8 mouse cellular contexts compared by ENCODE assay signal in genomic region chr4:148293319-148293718, GRCm38 (mm10). TPM values are rescaled to one million over a fixed set of nuclear protein-coding genes. Genes with fewer than 3 reads are reported as not detected.
DNase-seq lines count a peak whose midpoint lies in the region; ATAC-seq and TF ChIP-seq lines count a peak whose summit lies in the region.

No protein-coding gene starts in this region.

- TF ChIP-seq CTCF in stomach, postnatal 0 days (IDR thresholded peaks at IDR 0.05; ENCODE audit: low read depth) = no peak

- H3K9me3 ChIP-seq in forebrain, embryonic 14.5 days (replicated peaks; ENCODE audit: control insufficient read depth, low read length) = no peaks in the 10 kb centered on the region
- no peaks in the 10 kb centered on the region for H3K9me3 ChIP-seq in forebrain, embryonic 15.5 days
- no peaks in the 10 kb centered on the region for H3K9me3 ChIP-seq in stomach, postnatal 0 days (ENCODE audit: control insufficient read depth, low read length)

- peak; percentile 61 for DNase-seq in forebrain, embryonic 14.5 days (ENCODE audit: low spot score)
- peak; percentile 78 for DNase-seq in testis, postnatal 10 days (ENCODE audit: low spot score)
- no peak for DNase-seq in testis, postnatal 14 days (ENCODE audit: low spot score)
- peak; percentile 7 for DNase-seq in induced T-regulatory cell, adult 2 months (ENCODE audit: low read depth)
- peak; percentile 55 for DNase-seq in stomach, postnatal 0 days (ENCODE audit: low spot score)
- no peak for DNase-seq in right cerebral cortex, adult 2 months (ENCODE audit: low spot score in 2 of 2)
- no peak for DNase-seq in urinary bladder, postnatal 36 days (ENCODE audit: low spot score in 2 of 2)

- no peaks in the 10 kb centered on the region for H3K27me3 ChIP-seq in forebrain, embryonic 14.5 days (replicated peaks; ENCODE audit: control insufficient read depth, insufficient read depth, low read length)
- H3K27me3 ChIP-seq in forebrain, embryonic 15.5 days = no peaks in the 10 kb centered on the region
- H3K27me3 ChIP-seq in stomach, postnatal 0 days (ENCODE audit: control insufficient read depth, insufficient read depth, low read length) = 0 out of 2 replicates have a peak, but pooled peaks cover 2% of the 10 kb centered on the region

- no peak overlapping the region for H3K4me2 ChIP-seq in forebrain, embryonic 14.5 days (ENCODE audit: low read length)
- no peak overlapping the region for H3K4me2 ChIP-seq in forebrain, embryonic 15.5 days (replicated peaks)
- no peak overlapping the region for H3K4me2 ChIP-seq in stomach, postnatal 0 days (replicated peaks; ENCODE audit: low read depth)

- no peak overlapping the region for H3K9ac ChIP-seq in forebrain, embryonic 14.5 days (ENCODE audit: low read length)
- no peak overlapping the region for H3K9ac ChIP-seq in forebrain, embryonic 15.5 days (replicated peaks)
- no peak overlapping the region for H3K9ac ChIP-seq in stomach, postnatal 0 days (ENCODE audit: low read length)

- H3K36me3 ChIP-seq in forebrain, embryonic 14.5 days (ENCODE audit: control insufficient read depth, insufficient read depth, low read length) = no peaks in the 10 kb centered on the region
- no peaks in the 10 kb centered on the region for H3K36me3 ChIP-seq in forebrain, embryonic 15.5 days
- no peaks in the 10 kb centered on the region for H3K36me3 ChIP-seq in stomach, postnatal 0 days (ENCODE audit: control insufficient read depth, insufficient read depth, low read length)

- no peak for ATAC-seq in forebrain, embryonic 14.5 days
- ATAC-seq in forebrain, embryonic 15.5 days (replicated peaks) = no peak
- no peak for ATAC-seq in stomach, postnatal 0 days (ENCODE audit: low FRiP score, low TSS enrichment)

- no peak overlapping the region for H3K27ac ChIP-seq in forebrain, embryonic 14.5 days (ENCODE audit: low read depth, low read length)
- H3K27ac ChIP-seq in forebrain, embryonic 15.5 days (replicated peaks) = no peak overlapping the region
- H3K27ac ChIP-seq in stomach, postnatal 0 days (replicated peaks) = no peak overlapping the region

- WGBS in forebrain, embryonic 14.5 days = 21% methylated on average over 5 of the region's 5 CpGs
- WGBS in forebrain, embryonic 15.5 days = 23% methylated on average over 5 of the region's 5 CpGs
- WGBS in stomach, postnatal 0 days = 17% methylated on average over 5 of the region's 5 CpGs

- H3K4me3 ChIP-seq in forebrain, embryonic 14.5 days (ENCODE audit: low read depth, low read length) = no peak overlapping the region
- no peak overlapping the region for H3K4me3 ChIP-seq in forebrain, embryonic 15.5 days
- H3K4me3 ChIP-seq in stomach, postnatal 0 days (ENCODE audit: low read depth, low read length) = no peak overlapping the region

- H3K4me1 ChIP-seq in forebrain, embryonic 14.5 days (ENCODE audit: control insufficient read depth, insufficient read depth, low read length) = peaks cover 32% of the 10 kb centered on the region
- H3K4me1 ChIP-seq in forebrain, embryonic 15.5 days = peaks cover 47% of the 10 kb centered on the region
- no peaks in the 10 kb centered on the region for H3K4me1 ChIP-seq in stomach, postnatal 0 days (replicated peaks; ENCODE audit: control insufficient read depth, insufficient read depth)

- no peak for TF ChIP-seq EP300 in stomach, postnatal 0 days (optimal IDR thresholded peaks at IDR 0.05)

RNA-seq across cellular contexts. Expression of gene Disp3, which starts 5.6 kb away (rescaled TPM):
- 7.2 and 9.5 TPM in 2 replicates for polyA plus RNA-seq in forebrain, embryonic 14.5 days (2014; fragmentation: Nextera tagmentation; extraction: Ambion mirVana)
- 11.5 and 14.4 TPM in 2 replicates for polyA plus RNA-seq in forebrain, embryonic 15.5 days (2015; fragmentation: Nextera tagmentation; extraction: Ambion mirVana)
- 0.04 and 0.06 TPM in 2 replicates for polyA plus RNA-seq in stomach, postnatal 0 days (2015; fragmentation: Nextera tagmentation; extraction: Ambion mirVana)

Comparison
In these comparisons a context has a peak if more than half of its experiments do, and no peak if none do; other contexts are left out.
1. DNase-seq: peak in forebrain, embryonic 14.5 days (single experiment), testis, postnatal 10 days (single experiment), induced T-regulatory cell, adult 2 months (single experiment) and stomach, postnatal 0 days (single experiment); none in testis, postnatal 14 days (single experiment), right cerebral cortex, adult 2 months (0 of 2) and urinary bladder, postnatal 36 days (0 of 2).